Mouse (Mus musculus) fibroblast of lung, adult 2 months (primary cell): ENCODE results near the gene Olfr843.

Experiments used
- DNase-seq: peaks from one replicate; pipeline ENCODE4 v3.0.0-alpha.2; 2011; ENCODE audit warnings: low read depth

Gene Olfr843

GRCm38 (mm10) chr9:19251887-19252286 is at the start of gene Olfr843:
TSS of gene Olfr843 (minus strand) at chr9:19251987.
- DNase-seq: no peak
